Mouse (Mus musculus) midbrain, embryonic 13.5 days (tissue): ENCODE data around the gene Nr5a1. TPM values are rescaled to one million over a fixed set of nuclear protein-coding genes. Genes with fewer than 3 reads are reported as not detected.

Experiments
- ATAC-seq: fragments of 200-750 bp; cut with Nextera tagmentation; 2 replicates; pipeline ENCODE4 v1.8.0; 2017; ENCODE audit warnings: mild to moderate bottlenecking, moderate TSS enrichment, moderate library complexity
- H3K27ac ChIP-seq: fragments of 300-500 bp; sonication (generic); 2 replicates; pipeline ENCODE4 v1.5.1; 2015; ENCODE audit warnings: inconsistent platforms, mild to moderate bottlenecking, moderate library complexity
- H3K27me3 ChIP-seq: fragments of 300-500 bp; sonication (generic); 2 replicates; pipeline ENCODE4 v1.6.1; 2015; ENCODE audit warnings: mild to moderate bottlenecking, inconsistent platforms
- H3K36me3 ChIP-seq: fragments of 300-500 bp; sonication (generic); 2 replicates; pipeline ENCODE4 v1.6.1; 2015; ENCODE audit warnings: mild to moderate bottlenecking, inconsistent platforms
- H3K4me1 ChIP-seq: fragments of 300-500 bp; sonication (generic); replicated peaks from 2 replicates; pipeline ENCODE4 v1.6.1; 2015; ENCODE audit warnings: inconsistent platforms
- H3K4me2 ChIP-seq: fragments of 300-500 bp; sonication (generic); replicated peaks from 2 replicates; pipeline ENCODE4 v1.6.1; 2015; ENCODE audit warnings: moderate library complexity, mild to moderate bottlenecking, inconsistent platforms
- H3K4me3 ChIP-seq: fragments of 300-500 bp; sonication (generic); replicated peaks from 2 replicates; pipeline ENCODE4 v1.5.1; 2015; ENCODE audit warnings: mild to moderate bottlenecking, inconsistent platforms
- H3K9ac ChIP-seq: fragments of 300-500 bp; sonication (generic); replicated peaks from 2 replicates; pipeline ENCODE4 v1.6.1; 2015; ENCODE audit warnings: mild to moderate bottlenecking, inconsistent platforms
- H3K9me3 ChIP-seq: fragments of 300-500 bp; sonication (generic); 2 replicates; pipeline ENCODE4 v1.6.1; 2016; ENCODE audit warnings: mild to moderate bottlenecking, inconsistent platforms
- WGBS: fragments of 180-500 bp; shearing (Covaris S2); methylation state at CpG from one replicate; pipeline ENCODE4 v1.1.7; 2015; 5-methylcytosine and 5-hydroxymethylcytosine counted together
- polyA plus RNA-seq: library from polyadenylated mRNA; unstranded; fragments of >200 nt; fragmentation: Nextera tagmentation; extraction: Ambion mirVana; gene quantifications from 2 replicates; pipeline ENCODE4 v1.2.1, GENCODE M21; 2015

Gene Nr5a1
- polyA plus RNA-seq, 1 experiment from 2014 or later: 0.77 TPM

GRCm38 (mm10) chr2:38700177-38700576 lies 14.2 kb downstream of the Nr5a1 start:
- Histone ChIP-seq H3K27me3 (peaks cover 70% of the 10 kb centered on the region), H3K36me3 (no peaks in the 10 kb centered on the region), H3K4me3 (no peak overlapping the region), H3K9me3 (no peaks in the 10 kb centered on the region), H3K4me2 (no peak overlapping the region), H3K9ac (no peak overlapping the region), H3K4me1 (peaks cover 31% of the 10 kb centered on the region), H3K27ac (no peak overlapping the region)
- WGBS: 65% methylated on average over 5 of the region's 5 CpGs
- ATAC-seq: no peak

- Histone ChIP-seq H3K4me1 (peaks cover 32% of the 10 kb centered on the region), H3K9ac (no peak overlapping the region), H3K4me3 (no peak overlapping the region), H3K9me3 (no peaks in the 10 kb centered on the region), H3K27ac (no peak overlapping the region), H3K36me3 (no peaks in the 10 kb centered on the region), H3K27me3 (peaks cover 66% of the 10 kb centered on the region), H3K4me2 (no peak overlapping the region)
- no peak for ATAC-seq
- 84% methylated on average over 5 of the region's 5 CpGs for WGBS
Measured at GRCm38 (mm10) chr2:38698623-38699022, 15.7 kb downstream of the Nr5a1 start.

DNA sequence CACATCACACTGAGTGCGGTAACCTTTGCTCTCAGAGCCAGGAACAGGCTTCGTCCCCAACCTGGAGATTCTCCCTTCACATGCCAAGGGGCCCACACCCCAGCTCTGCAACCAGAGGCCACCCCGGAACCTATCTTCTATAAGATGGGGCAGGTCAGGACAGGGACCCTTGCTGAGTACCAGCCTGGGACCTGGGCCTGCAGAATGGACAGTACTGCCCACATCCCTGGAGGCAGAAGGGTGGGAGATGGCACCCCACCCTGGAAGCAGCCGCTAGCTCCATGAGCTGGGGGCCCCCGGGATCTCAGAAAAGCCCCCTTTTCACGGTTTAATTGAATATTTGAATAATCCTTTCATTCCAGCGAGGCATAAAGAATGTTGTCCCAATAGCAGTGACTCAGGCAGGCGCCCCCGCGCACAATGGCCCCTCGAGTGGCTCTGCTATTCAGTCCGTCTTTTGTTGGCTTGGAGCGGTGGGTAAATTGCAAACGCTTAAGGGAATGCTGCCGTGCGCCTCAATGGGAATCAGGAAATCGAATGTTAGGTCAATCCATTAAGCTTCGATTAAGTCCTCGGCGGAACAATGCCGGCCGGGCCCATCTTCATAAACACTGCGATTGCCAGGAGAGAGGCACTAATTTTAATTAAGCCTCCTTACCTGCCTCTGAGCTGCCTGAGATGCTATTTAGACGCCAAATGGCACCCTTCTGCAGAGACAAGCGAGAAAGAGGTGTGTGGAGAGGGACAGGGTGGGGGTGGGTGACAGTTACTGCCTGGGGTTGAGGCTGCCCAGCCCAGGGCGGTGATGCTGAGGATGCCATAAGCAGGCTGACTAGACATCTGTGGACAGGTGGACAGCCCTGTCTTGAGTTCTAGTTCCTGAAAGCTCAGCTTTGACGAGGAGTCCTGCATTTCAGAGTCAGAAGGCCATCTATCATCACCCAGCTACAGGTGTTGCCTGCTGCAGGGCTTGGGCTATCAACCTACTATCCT lies 16.9 kb downstream of the Nr5a1 start:
- Histone ChIP-seq H3K27ac (no peak overlapping the region), H3K9ac (no peak overlapping the region; the same call in 1 of the 2 replicates), H3K4me1 (peaks cover 32% of the 10 kb centered on the region), H3K4me3 (no peak overlapping the region), H3K27me3 (peaks cover 69% of the 10 kb centered on the region), H3K9me3 (no peaks in the 10 kb centered on the region), H3K36me3 (no peaks in the 10 kb centered on the region), H3K4me2 (peak overlapping the region; percentile 35)
- peak; percentile 57 for ATAC-seq
- 9% methylated on average over 27 of the region's 27 CpGs for WGBS

DNA sequence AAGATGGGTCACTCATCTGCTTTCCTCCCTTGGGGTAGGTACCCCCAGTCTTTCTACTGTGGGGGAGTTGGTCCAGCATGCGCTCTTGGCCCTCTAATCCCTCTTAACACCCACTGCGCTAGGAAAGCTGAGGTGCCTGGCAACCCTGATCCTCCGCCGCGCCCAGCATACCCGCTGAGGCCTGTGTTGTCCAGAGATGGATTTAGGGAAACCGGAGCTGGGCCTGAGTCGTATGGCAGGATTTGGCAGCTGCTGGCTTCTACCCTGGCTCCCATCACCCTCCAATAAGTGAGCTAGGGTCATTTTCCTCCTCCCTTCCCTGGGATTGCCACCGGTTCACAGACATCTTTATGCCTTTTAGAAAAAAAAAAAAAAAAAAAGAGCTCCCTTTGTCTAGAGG lies 18.6 kb downstream of the Nr5a1 start:
- 15% methylated on average over 9 of the region's 9 CpGs for WGBS
- Histone ChIP-seq H3K4me2 (no peak overlapping the region), H3K27me3 (peaks cover 65% of the 10 kb centered on the region), H3K4me3 (no peak overlapping the region), H3K27ac (0 out of 2 replicates have a peak overlapping the region, but pooled peaks have one; percentile 27), H3K9me3 (no peaks in the 10 kb centered on the region), H3K36me3 (no peaks in the 10 kb centered on the region), H3K9ac (no peak overlapping the region), H3K4me1 (peaks cover 32% of the 10 kb centered on the region)
- ATAC-seq: peak; percentile 40

DNA sequence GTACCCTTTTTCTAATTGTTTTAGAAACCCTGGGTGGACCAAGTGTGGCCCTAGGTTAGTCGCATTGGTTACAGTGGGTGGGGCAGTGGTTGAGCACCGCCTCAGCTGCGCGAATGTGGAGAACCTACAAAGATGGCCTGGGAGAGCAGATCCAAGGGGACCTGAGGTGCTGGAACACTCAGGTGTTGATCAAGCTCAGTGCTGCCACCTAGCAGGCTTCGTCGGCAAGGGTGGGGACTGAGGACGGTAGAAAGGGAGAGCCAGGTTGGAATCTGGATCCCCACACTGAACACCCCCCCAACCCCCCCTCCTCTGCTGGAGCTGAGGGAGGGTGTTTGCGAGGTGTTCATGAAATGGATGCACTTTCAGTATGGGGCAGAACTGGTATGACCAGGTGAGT lies 22.8 kb downstream of the Nr5a1 start:
- WGBS: 25% methylated on average over 8 of the region's 8 CpGs
- Histone ChIP-seq H3K9me3 (no peaks in the 10 kb centered on the region), H3K36me3 (no peaks in the 10 kb centered on the region), H3K27ac (no peak overlapping the region), H3K9ac (no peak overlapping the region), H3K4me1 (peaks cover 43% of the 10 kb centered on the region), H3K4me2 (no peak overlapping the region), H3K4me3 (no peak overlapping the region), H3K27me3 (peaks cover 47% of the 10 kb centered on the region)
- no peak for ATAC-seq

DNA sequence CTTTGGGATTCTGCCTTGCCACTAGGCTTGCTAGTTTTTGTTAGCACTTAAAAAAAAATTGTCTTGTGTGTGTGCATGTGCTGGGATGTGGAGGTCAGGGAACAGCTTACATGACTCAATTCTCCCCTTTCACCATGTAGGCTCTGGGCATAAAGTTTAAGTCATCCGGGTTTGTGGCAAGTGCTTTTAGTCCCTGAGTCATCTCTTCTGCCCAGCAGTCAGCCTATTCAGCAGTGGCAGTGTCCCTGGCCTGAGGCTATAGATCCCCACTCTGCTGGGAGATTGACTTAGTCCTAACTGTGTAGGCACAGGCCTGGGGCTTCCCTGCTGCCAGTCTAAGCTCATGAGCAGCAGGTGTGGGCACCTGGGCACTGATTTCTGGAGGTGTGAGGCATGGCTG lies 24.5 kb downstream of the Nr5a1 start:
- Histone ChIP-seq H3K9ac (no peak overlapping the region), H3K4me3 (no peak overlapping the region), H3K4me2 (no peak overlapping the region), H3K27ac (peak overlapping the region; percentile 57; the same call in 1 of the 2 replicates), H3K36me3 (no peaks in the 10 kb centered on the region), H3K4me1 (peaks cover 33% of the 10 kb centered on the region), H3K27me3 (peaks cover 47% of the 10 kb centered on the region), H3K9me3 (no peaks in the 10 kb centered on the region)
- WGBS: 43% methylated on average over 1 of the region's 1 CpGs
- ATAC-seq: no peak

DNA sequence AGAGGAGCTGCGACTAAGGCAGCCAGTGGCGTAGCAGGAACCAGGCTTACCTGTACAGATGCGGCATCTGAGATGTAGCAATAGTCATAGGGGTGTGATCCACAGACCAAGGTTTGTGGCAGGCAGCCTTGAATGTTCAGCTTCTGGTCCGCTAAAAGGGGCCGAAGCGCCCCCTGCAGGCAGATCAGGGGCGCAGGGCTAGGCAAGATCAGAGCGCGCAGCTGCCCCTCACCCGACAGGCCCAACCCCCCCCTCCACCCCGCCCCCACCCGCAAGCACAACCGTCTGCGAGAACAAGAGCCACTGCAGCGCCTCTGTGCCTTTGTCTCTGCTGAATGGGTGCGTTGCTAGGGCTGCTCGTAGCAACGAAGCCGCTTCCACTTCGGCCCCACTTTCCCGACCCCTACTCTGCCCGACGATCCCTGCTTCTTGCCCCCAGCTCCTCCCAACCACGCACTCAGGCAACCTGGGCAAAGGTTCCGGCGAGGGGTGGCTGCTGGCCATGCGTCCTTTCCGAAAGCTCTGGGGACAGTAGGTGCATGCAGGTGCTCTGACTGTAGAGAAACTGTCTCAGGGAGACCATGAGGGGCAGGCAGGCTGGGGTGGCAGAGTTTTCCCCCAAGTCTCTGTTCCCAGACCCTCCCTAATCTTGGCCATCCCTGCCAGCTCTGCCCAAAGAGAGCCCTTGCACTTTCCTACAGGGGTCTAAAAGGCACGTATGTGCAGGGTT lies 25.4 kb downstream of the Nr5a1 start:
- ATAC-seq: peak; percentile 88
- peak overlapping the region; percentile 31 for H3K4me3 ChIP-seq
- H3K4me1 ChIP-seq: peaks cover 33% of the 10 kb centered on the region
- H3K4me2 ChIP-seq: peak overlapping the region; percentile 56
- WGBS: 3% methylated on average over 29 of the region's 29 CpGs
- peak overlapping the region; percentile 53 for H3K9ac ChIP-seq
- H3K9me3 ChIP-seq: no peaks in the 10 kb centered on the region
- peaks cover 42% of the 10 kb centered on the region for H3K27me3 ChIP-seq
- H3K36me3 ChIP-seq: no peaks in the 10 kb centered on the region
- peak overlapping the region; percentile 57 for H3K27ac ChIP-seq

DNA sequence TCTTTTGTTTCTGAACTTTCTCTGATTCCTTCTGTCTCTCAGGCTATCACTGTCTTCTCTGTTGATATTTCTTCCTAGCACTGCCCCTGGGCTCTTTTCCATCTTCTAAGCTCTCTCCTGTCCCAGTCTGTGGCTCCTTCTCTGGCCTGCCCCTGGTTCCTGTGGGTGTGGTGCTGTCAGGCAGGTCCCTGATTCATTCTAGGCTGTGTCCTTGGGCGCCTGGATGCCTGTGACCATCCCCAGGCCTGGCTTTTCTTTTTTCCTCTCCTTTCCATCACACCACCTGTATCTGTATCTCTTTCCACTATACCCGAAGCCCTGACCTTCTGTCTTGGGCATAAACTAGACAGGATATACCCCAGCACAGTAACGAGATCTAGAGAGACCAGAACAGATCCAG lies 28.6 kb downstream of the Nr5a1 start:
- no peaks in the 10 kb centered on the region for H3K36me3 ChIP-seq
- H3K4me3 ChIP-seq: no peak overlapping the region
- WGBS: 82% methylated on average over 3 of the region's 3 CpGs
- H3K4me1 ChIP-seq: peaks cover 33% of the 10 kb centered on the region
- no peak overlapping the region for H3K4me2 ChIP-seq
- H3K27me3 ChIP-seq: peaks cover 13% of the 10 kb centered on the region
- H3K9ac ChIP-seq: no peak overlapping the region
- no peak overlapping the region for H3K27ac ChIP-seq
- H3K9me3 ChIP-seq: no peaks in the 10 kb centered on the region
- ATAC-seq: no peak

DNA sequence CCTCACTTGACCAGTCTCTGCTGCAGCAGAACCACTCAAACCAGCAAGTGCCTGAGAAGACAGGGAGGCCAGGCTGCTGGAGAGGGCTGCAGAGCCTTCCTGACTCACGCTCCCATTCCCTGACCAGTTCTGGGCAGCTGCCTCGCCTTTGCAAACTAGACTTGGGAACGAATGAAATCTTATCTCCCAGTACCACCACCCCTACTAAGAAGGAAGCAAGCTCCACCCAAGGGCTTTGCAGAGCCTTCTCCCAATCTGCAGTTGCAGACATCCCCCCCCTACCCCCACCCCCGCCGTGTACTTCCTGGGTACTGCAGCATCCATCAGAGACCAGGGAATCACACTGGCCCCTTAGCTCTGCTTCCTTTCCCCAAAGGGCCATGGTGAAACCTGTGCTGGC lies 31.3 kb downstream of the Nr5a1 start:
- H3K4me1 ChIP-seq: peaks cover 9% of the 10 kb centered on the region
- WGBS: 84% methylated on average over 5 of the region's 5 CpGs
- no peaks in the 10 kb centered on the region for H3K9me3 ChIP-seq
- no peak overlapping the region for H3K4me3 ChIP-seq
- H3K36me3 ChIP-seq: no peaks in the 10 kb centered on the region
- H3K9ac ChIP-seq: no peak overlapping the region
- no peak overlapping the region for H3K27ac ChIP-seq
- no peak for ATAC-seq
- H3K4me2 ChIP-seq: no peak overlapping the region
- peaks cover 3% of the 10 kb centered on the region; the same call in 1 of the 2 replicates for H3K27me3 ChIP-seq

- Histone ChIP-seq H3K4me2 (no peak overlapping the region), H3K27ac (no peak overlapping the region), H3K9ac (no peak overlapping the region), H3K27me3 (peaks cover 3% of the 10 kb centered on the region; the same call in 1 of the 2 replicates), H3K36me3 (no peaks in the 10 kb centered on the region), H3K4me1 (peaks cover 5% of the 10 kb centered on the region; the same call in 1 of the 2 replicates), H3K4me3 (no peak overlapping the region), H3K9me3 (no peaks in the 10 kb centered on the region)
- ATAC-seq: no peak
- 94% methylated on average over 5 of the region's 5 CpGs for WGBS
Measured at GRCm38 (mm10) chr2:38682209-38682608, 32.1 kb downstream of the Nr5a1 start.

GRCm38 (mm10) chr2:38678947-38679346 lies 35.4 kb downstream of the Nr5a1 start:
- H3K4me1 ChIP-seq: no peaks in the 10 kb centered on the region
- no peak overlapping the region for H3K27ac ChIP-seq
- H3K27me3 ChIP-seq: 0 out of 2 replicates have a peak, but pooled peaks cover 3% of the 10 kb centered on the region
- ATAC-seq: no peak
- no peaks in the 10 kb centered on the region for H3K9me3 ChIP-seq
- H3K9ac ChIP-seq: no peak overlapping the region
- H3K4me3 ChIP-seq: no peak overlapping the region
- no peaks in the 10 kb centered on the region for H3K36me3 ChIP-seq
- H3K4me2 ChIP-seq: no peak overlapping the region

DNA sequence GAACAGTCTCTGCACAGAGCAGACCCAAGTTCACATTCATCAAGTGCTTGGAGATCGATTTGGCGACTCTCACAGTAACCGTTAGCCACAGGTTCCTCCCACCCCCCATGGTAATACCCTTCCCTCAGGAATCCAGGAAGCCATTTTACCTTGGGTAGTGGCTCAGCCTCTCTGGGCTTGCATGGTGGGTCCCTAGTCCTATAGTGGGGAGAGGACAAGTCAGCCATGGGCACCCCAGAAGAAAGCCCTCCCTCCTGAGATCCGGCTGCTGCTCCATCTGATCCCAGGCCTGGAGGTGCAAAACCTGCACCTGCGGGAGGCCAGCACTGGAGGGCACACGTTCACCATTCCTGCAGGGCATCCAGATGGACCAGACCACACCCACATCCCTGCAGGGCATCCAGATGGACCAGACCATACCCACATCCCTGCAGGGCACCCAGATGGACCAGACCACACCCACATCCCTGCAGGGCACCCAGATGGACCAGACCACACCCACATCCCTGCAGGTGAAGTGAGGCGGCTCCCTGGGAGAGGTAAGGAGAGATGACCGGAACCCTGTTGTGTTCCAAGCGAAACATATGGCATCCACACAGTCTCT lies 38.9 kb downstream of the Nr5a1 start:
- no peak overlapping the region for H3K4me2 ChIP-seq
- ATAC-seq: peak; percentile 67
- H3K9ac ChIP-seq: no peak overlapping the region
- no peaks in the 10 kb centered on the region for H3K36me3 ChIP-seq
- H3K4me1 ChIP-seq: no peaks in the 10 kb centered on the region
- H3K4me3 ChIP-seq: no peak overlapping the region
- no peaks in the 10 kb centered on the region for H3K9me3 ChIP-seq
- H3K27me3 ChIP-seq: peaks cover 3% of the 10 kb centered on the region; the same call in 1 of the 2 replicates
- no peak overlapping the region for H3K27ac ChIP-seq
- WGBS: 61% methylated on average over 9 of the region's 9 CpGs
